Mouse (Mus musculus) liver, embryonic 14.5 days (tissue): ENCODE results near the gene Acp4. TPM values are rescaled to one million over a fixed set of nuclear protein-coding genes. Genes with fewer than 3 reads are reported as not detected.
"Not testable (repeated sequence)": the region's sequence is repeated elsewhere in the genome, so short reads cannot be mapped to it uniquely, and the experiment has no call there.

ENCODE experiments used
- ATAC-seq: fragments of 200-750 bp; cut with Nextera tagmentation; 2 replicates; pipeline ENCODE4 v1.8.0; 2017; ENCODE audit warnings: moderate number of reproducible peaks, mild to moderate bottlenecking, moderate library complexity; ENCODE audit not compliant: insufficient read depth
- DNase-seq, 3 experiments: peaks; one replicate each; pipeline ENCODE4 v3.0.0-alpha.2; 2012 to 2013; ENCODE audit warnings: low read depth in 3 of 3, low spot score in 3 of 3
- H3K27ac ChIP-seq: fragments of 300-500 bp; sonication (generic); 2 replicates; pipeline ENCODE4 v1.5.1; 2014; ENCODE audit warnings: moderate library complexity, mild to moderate bottlenecking, control low read depth, inconsistent platforms
- H3K27me3 ChIP-seq: fragments of 300-500 bp; sonication (generic); 2 replicates; pipeline ENCODE4 v1.6.1; 2014; ENCODE audit warnings: mild to moderate bottlenecking, low read length, moderate library complexity; ENCODE audit not compliant: control insufficient read depth, insufficient read depth
- H3K36me3 ChIP-seq: fragments of 300-500 bp; sonication (generic); replicated peaks from 2 replicates; pipeline ENCODE4 v1.6.1; 2014; ENCODE audit warnings: low read depth; ENCODE audit not compliant: control insufficient read depth, insufficient read depth
- H3K4me1 ChIP-seq, 2 experiments: fragments of 200-500 bp in 1 of 2; fragments of 300-500 bp in 1 of 2; sonication (generic) in 1 of 2; replicated peaks; 2 replicates each; pipeline ENCODE4 v1.6.1; 2012 to 2014; ENCODE audit warnings: antibody characterized with exemption in 1 of 2, inconsistent platforms in 1 of 2, low read length in 1 of 2; ENCODE audit not compliant: control insufficient read depth in 2 of 2, insufficient read depth in 2 of 2
- H3K4me2 ChIP-seq: fragments of 300-500 bp; sonication (generic); 2 replicates; pipeline ENCODE4 v1.6.1; 2014; ENCODE audit warnings: low read depth, mild to moderate bottlenecking, control low read depth, moderate library complexity
- H3K4me3 ChIP-seq, 2 experiments: fragments of 200-500 bp in 1 of 2; fragments of 300-500 bp in 1 of 2; sonication (generic) in 1 of 2; 2 replicates each; pipeline ENCODE4 v1.5.1; 2012 to 2014; ENCODE audit warnings: low read depth in 2 of 2, low read length in 2 of 2, mild to moderate bottlenecking in 2 of 2, control low read depth in 1 of 2, inconsistent platforms in 1 of 2, moderate library complexity in 1 of 2; ENCODE audit not compliant: insufficient read depth in 1 of 2
- H3K9ac ChIP-seq: fragments of 300-500 bp; sonication (generic); replicated peaks from 2 replicates; pipeline ENCODE4 v1.6.1; 2014; ENCODE audit warnings: mild to moderate bottlenecking, control low read depth, moderate library complexity
- H3K9me3 ChIP-seq: fragments of 300-500 bp; sonication (generic); 2 replicates; pipeline ENCODE4 v1.6.1; 2016; ENCODE audit warnings: low read length, mixed read lengths; ENCODE audit not compliant: control insufficient read depth
- CTCF ChIP-seq: IDR thresholded peaks from 2 replicates; pipeline ENCODE4 v1.5.1; 2016; ENCODE audit warnings: antibody characterized with exemption, low read depth, control low read depth
- EP300 ChIP-seq: IDR thresholded peaks from 2 replicates; pipeline ENCODE4 v1.6.1; 2016; ENCODE audit warnings: antibody characterized with exemption, low read depth
- WGBS: fragments of 180-500 bp; shearing (Covaris S2); extraction: QIAGEN DNeasy Blood & Tissue Kit; methylation state at CpG from one replicate; pipeline ENCODE4 v1.1.7; 2014; ENCODE audit not compliant: insufficient replicate concordance; 5-methylcytosine and 5-hydroxymethylcytosine counted together
- polyA plus RNA-seq, 2 experiments: library from polyadenylated mRNA; depleted of rRNA in 1 of 2; stranded (reverse) in 1 of 2; unstranded in 1 of 2; fragments of >200 nt; fragmentation: Nextera tagmentation in 1 of 2; extraction: Ambion mirVana in 1 of 2; gene quantifications; 2 replicates each; pipeline versions ENCODE4 v1.2.1 to v1.2.3; 2012 to 2014

Acp4 gene
- polyA plus RNA-seq, 2 experiments = not detected

DNA sequence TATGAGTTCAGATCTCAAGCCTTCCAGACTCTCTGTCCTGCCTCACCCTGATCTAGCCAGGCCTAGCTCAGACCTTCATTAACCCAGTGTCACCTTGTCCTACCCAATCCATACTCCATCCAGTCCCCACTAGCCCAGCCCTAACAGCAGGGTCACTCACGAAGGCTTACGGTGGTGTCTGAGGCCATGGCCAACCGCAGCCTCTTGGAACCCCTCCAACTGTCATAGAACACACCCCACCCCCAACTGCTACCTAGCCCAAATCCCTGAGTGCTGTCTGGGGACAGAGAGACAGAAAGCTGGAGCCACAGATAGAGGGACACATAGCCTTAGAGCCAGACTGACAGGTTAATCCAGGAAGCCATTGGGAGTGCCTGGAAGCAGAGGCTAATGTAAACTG, 21.3 kb downstream of the Acp4 start, which contains the start of gene Gm36864:
TSS of gene Gm36864 (plus strand) at position 269 of the 400 bp plus-strand sequence.
- H3K4me3 ChIP-seq = no peak within 1 kb of the TSS
- no peak for ATAC-seq
- no peak within 1 kb of the TSS for H3K27ac ChIP-seq
- no peaks in the 10 kb centered on the region for H3K9me3 ChIP-seq
- DNase-seq = no peak
- TF ChIP-seq CTCF (no peak), EP300 (no peak)
- H3K27me3 ChIP-seq = no peaks in the 10 kb centered on the region
- no peak within 1 kb of the TSS for H3K4me2 ChIP-seq
- H3K4me1 ChIP-seq = peaks cover 0 to 2% of the 10 kb centered on the region in 2 experiments; a peak in 1 of 4 replicates
- 72% methylated on average over 3 of the region's 3 CpGs for WGBS
- no peak within 1 kb of the TSS for H3K9ac ChIP-seq
- no peaks in the 10 kb centered on the region for H3K36me3 ChIP-seq

DNA sequence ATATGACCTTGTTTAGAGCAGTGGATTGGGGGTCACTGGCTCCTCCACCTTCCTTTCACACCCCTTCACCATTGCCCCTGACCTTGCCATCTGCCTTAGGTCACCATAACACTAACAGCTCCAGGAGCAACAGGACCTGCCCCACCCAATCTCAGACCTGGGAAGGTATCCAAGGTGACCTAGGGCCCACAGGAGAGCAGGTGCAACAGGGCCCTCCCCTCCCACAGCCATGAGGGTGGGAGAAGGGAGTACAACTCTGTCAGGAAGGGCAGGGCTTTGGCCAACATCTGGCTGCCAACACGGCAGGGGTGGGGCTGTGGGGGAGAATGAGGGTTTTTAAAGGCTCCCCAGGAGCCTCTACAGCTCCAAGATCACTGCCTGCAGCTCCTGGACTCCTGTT, 32.1 kb downstream of the Acp4 start, which contains the start of gene Klk1:
TSS of gene Klk1 (plus strand) at position 285 of the 400 bp plus-strand sequence.
- Histone ChIP-seq H3K27me3 (no peaks in the 10 kb centered on the region), H3K9ac (no peak within 1 kb of the TSS), H3K27ac (no peak within 1 kb of the TSS), H3K4me1 (0 out of 4 replicates have a peak, but pooled peaks cover 0 to 2% of the 10 kb centered on the region in 2 experiments), H3K4me3 (no peak within 1 kb of the TSS), H3K36me3 (no peaks in the 10 kb centered on the region), H3K9me3 (no peaks in the 10 kb centered on the region), H3K4me2 (no peak within 1 kb of the TSS)
- ATAC-seq (no peak), DNase-seq (no peak)
- 42% methylated on average over 1 of the region's 1 CpGs for WGBS
- TF ChIP-seq CTCF = no peak
- no peak for TF ChIP-seq EP300

DNA sequence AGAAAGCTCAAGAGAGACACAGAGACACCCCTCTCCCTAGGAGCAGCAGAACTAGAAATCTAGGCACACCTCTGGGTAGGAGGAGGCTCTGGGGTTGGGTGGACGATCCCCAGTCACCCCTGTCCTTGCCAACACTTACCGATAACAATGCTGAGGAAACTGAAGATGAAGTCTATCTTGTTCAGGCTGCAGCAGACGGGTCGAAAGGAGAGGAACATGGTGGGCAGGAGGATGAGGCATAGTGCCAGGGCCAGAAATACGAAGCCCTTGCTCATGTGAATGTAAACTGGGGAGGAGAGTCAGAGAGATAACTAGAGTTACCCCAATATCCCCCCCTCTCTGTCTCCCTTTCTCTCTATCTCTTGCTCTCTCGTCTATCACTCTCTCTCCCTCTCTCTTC, 34.8 kb downstream of the Acp4 start:
- H3K36me3 ChIP-seq, ATAC-seq, H3K9ac ChIP-seq, H3K4me1 ChIP-seq, H3K9me3 ChIP-seq, H3K27ac ChIP-seq, H3K27me3 ChIP-seq, H3K4me2 ChIP-seq, H3K4me3 ChIP-seq, DNase-seq: not testable (repeated sequence)
- 53% methylated on average over 6 of the region's 6 CpGs for WGBS

DNA sequence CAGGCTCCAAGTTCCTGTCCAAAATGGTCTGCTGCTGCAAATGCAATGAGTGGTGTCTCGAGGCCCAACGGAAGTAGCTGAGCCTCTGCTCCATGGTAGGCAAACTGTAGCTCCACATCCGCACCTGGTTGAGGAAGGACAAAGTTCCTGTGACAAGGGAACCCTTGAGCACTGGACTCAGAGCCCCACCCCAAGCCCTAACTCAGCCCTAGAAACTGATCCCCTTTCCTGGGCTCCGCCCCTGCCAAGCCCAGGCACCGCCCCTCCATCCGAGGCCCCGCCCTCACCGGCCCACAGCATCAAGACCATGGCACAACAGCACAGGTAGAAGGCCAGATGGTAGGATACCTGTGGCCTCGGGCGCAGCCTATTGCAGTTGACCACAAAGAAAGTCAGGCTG, 35.6 kb downstream of the Acp4 start:
- not testable (repeated sequence) for H3K36me3 ChIP-seq, H3K9me3 ChIP-seq, H3K9ac ChIP-seq, ATAC-seq, H3K4me2 ChIP-seq, H3K4me3 ChIP-seq, H3K27ac ChIP-seq, H3K4me1 ChIP-seq, H3K27me3 ChIP-seq, DNase-seq
- WGBS = 55% methylated on average over 7 of the region's 10 CpGs

GRCm38 (mm10) chr7:44215645-44216044, 41.5 kb downstream of the Acp4 start, which contains the start of gene Klk1b5:
Gene Klk1b5, plus strand, starts transcription at chr7:44215945.
- Histone ChIP-seq H3K27me3 (no peaks in the 10 kb centered on the region), H3K36me3 (no peaks in the 10 kb centered on the region), H3K27ac (no peak within 1 kb of the TSS), H3K4me2 (no peak within 1 kb of the TSS), H3K9ac (no peak within 1 kb of the TSS), H3K4me1 (0 out of 4 replicates have a peak, but pooled peaks cover 0 to under 1% of the 10 kb centered on the region in 2 experiments), H3K9me3 (no peaks in the 10 kb centered on the region), H3K4me3 (no peak within 1 kb of the TSS)
- no peak for ATAC-seq
- no peak for DNase-seq
- TF ChIP-seq EP300 = no peak
- no peak for TF ChIP-seq CTCF
- 41% methylated on average over 1 of the region's 1 CpGs for WGBS
